10 mouse cellular contexts compared by ENCODE assay signal in genomic region chr8:108692669-108693665, GRCm38 (mm10).
DNase-seq lines count a peak whose midpoint lies in the region; ATAC-seq and TF ChIP-seq lines count a peak whose summit lies in the region.
"Had no signal": no experiment of that assay in that cellular context is flagged by ENCODE, and none has a peak within 500 bp of the region (broad histone marks: within the 10 kb centered on the region; RNA-seq: fewer than 3 reads in every experiment).

No protein-coding gene starts in this region.

- H3K4me1 ChIP-seq in hindbrain, embryonic 16.5 days (ENCODE audit: control insufficient read depth, insufficient read depth, low read depth, low read length), result peaks cover 28% of the 10 kb centered on the region
- H3K4me1 ChIP-seq in midbrain, embryonic 15.5 days, result peaks cover 66% of the 10 kb centered on the region

- no peak overlapping the region for H3K9ac ChIP-seq in hindbrain, embryonic 16.5 days (ENCODE audit: low read depth, low read length)
- no peak overlapping the region for H3K9ac ChIP-seq in midbrain, embryonic 15.5 days

- WGBS in hindbrain, embryonic 16.5 days, result 68% methylated on average over 6 of the region's 6 CpGs
- 54% methylated on average over 6 of the region's 6 CpGs for WGBS in midbrain, embryonic 15.5 days

- H3K36me3 ChIP-seq in hindbrain, embryonic 16.5 days (ENCODE audit: control insufficient read depth, insufficient read depth, low read length), result no peaks in the 10 kb centered on the region
- H3K36me3 ChIP-seq in midbrain, embryonic 15.5 days (replicated peaks), result no peaks in the 10 kb centered on the region

- no peak overlapping the region for H3K4me3 ChIP-seq in left cerebral cortex, adult 2 months
- H3K4me3 ChIP-seq in hindbrain, embryonic 16.5 days (ENCODE audit: low read length), result no peak overlapping the region
- no peak overlapping the region for H3K4me3 ChIP-seq in midbrain, embryonic 15.5 days

- H3K4me2 ChIP-seq in hindbrain, embryonic 16.5 days (ENCODE audit: low read length), result peak overlapping the region; percentile 48; the same call in 1 of the 2 replicates
- peak overlapping the region; percentile 50; the same call in 1 of the 2 replicates for H3K4me2 ChIP-seq in midbrain, embryonic 15.5 days

- H3K9me3 ChIP-seq in hindbrain, embryonic 16.5 days (ENCODE audit: control insufficient read depth, low read length), result no peaks in the 10 kb centered on the region
- H3K9me3 ChIP-seq in midbrain, embryonic 15.5 days, result no peaks in the 10 kb centered on the region

- intact Hi-C loops in left cerebral cortex, adult 2 months (cut with DNase I), result no loop called here
- intact Hi-C loops in gastrocnemius, postnatal 14 days (cut with DNase I; ENCODE audit: low total_unique reads), result no loop called here

- peaks cover 25% of the 10 kb centered on the region for H3K27me3 ChIP-seq in hindbrain, embryonic 16.5 days (replicated peaks; ENCODE audit: control insufficient read depth, insufficient read depth, low read length)
- 0 out of 2 replicates have a peak, but pooled peaks cover 6% of the 10 kb centered on the region for H3K27me3 ChIP-seq in midbrain, embryonic 15.5 days (replicated peaks)

- TF ChIP-seq CTCF in left cerebral cortex, adult 2 months (IDR thresholded peaks at IDR 0.05), result no peak

- H3K27ac ChIP-seq in left cerebral cortex, adult 2 months, result 0 out of 2 replicates have a peak overlapping the region, but pooled peaks have one; percentile 8
- peak overlapping the region; percentile 48 for H3K27ac ChIP-seq in hindbrain, embryonic 16.5 days (ENCODE audit: low read depth, low read length)
- H3K27ac ChIP-seq in midbrain, embryonic 15.5 days, result peak overlapping the region; percentile 86

- ATAC-seq in hindbrain, embryonic 16.5 days, result no peak
- ATAC-seq in midbrain, embryonic 15.5 days (replicated peaks), result no peak
- ATAC-seq in frontal cortex, adult (ENCODE audit: low TSS enrichment), result no peak

- peak; percentile 10 for DNase-seq in adrenal gland, postnatal 10 days
- no peak for DNase-seq in adrenal gland, postnatal 25 days
- DNase-seq in left cerebral cortex, adult 2 months (ENCODE audit: extremely low spot score in 1 of 2, low spot score in 2 of 2), result no peak
- no peak for DNase-seq in left cerebral cortex, adult 8-10 months (ENCODE audit: low spot score in 2 of 2)
- DNase-seq in gastrocnemius, postnatal 14 days, result no peak
- DNase-seq: cerebellum, adult 9-11 months; thymus, postnatal 36 days had no signal

Comparison
In these comparisons a context has a peak if more than half of its experiments do, and no peak if none do; other contexts are left out.
1. H3K27ac ChIP-seq: peak in every context shown above with its lines; median percentile 86 in midbrain, embryonic 15.5 days; 48 in hindbrain, embryonic 16.5 days; 8 in left cerebral cortex, adult 2 months.